Mouse (Mus musculus) midbrain, embryonic 13.5 days (tissue): ENCODE measurements around the gene Gm49601. TPM values are rescaled to one million over a fixed set of nuclear protein-coding genes. Genes with fewer than 3 reads are reported as not detected.
A peak's percentile ranks its signal among the peaks of the same experiment; 100 is the strongest.

Source experiments
- ATAC-seq: fragments of 200-750 bp; cut with Nextera tagmentation; 2 replicates; pipeline ENCODE4 v1.8.0; 2017; ENCODE audit warnings: mild to moderate bottlenecking, moderate TSS enrichment, moderate library complexity
- H3K27ac ChIP-seq: fragments of 300-500 bp; sonication (generic); 2 replicates; pipeline ENCODE4 v1.5.1; 2015; ENCODE audit warnings: inconsistent platforms, mild to moderate bottlenecking, moderate library complexity
- H3K27me3 ChIP-seq: fragments of 300-500 bp; sonication (generic); 2 replicates; pipeline ENCODE4 v1.6.1; 2015; ENCODE audit warnings: mild to moderate bottlenecking, inconsistent platforms
- H3K36me3 ChIP-seq: fragments of 300-500 bp; sonication (generic); 2 replicates; pipeline ENCODE4 v1.6.1; 2015; ENCODE audit warnings: mild to moderate bottlenecking, inconsistent platforms
- H3K4me1 ChIP-seq: fragments of 300-500 bp; sonication (generic); replicated peaks from 2 replicates; pipeline ENCODE4 v1.6.1; 2015; ENCODE audit warnings: inconsistent platforms
- H3K4me2 ChIP-seq: fragments of 300-500 bp; sonication (generic); replicated peaks from 2 replicates; pipeline ENCODE4 v1.6.1; 2015; ENCODE audit warnings: moderate library complexity, mild to moderate bottlenecking, inconsistent platforms
- H3K4me3 ChIP-seq: fragments of 300-500 bp; sonication (generic); replicated peaks from 2 replicates; pipeline ENCODE4 v1.5.1; 2015; ENCODE audit warnings: mild to moderate bottlenecking, inconsistent platforms
- H3K9ac ChIP-seq: fragments of 300-500 bp; sonication (generic); replicated peaks from 2 replicates; pipeline ENCODE4 v1.6.1; 2015; ENCODE audit warnings: mild to moderate bottlenecking, inconsistent platforms
- H3K9me3 ChIP-seq: fragments of 300-500 bp; sonication (generic); 2 replicates; pipeline ENCODE4 v1.6.1; 2016; ENCODE audit warnings: mild to moderate bottlenecking, inconsistent platforms
- WGBS: fragments of 180-500 bp; shearing (Covaris S2); methylation state at CpG from one replicate; pipeline ENCODE4 v1.1.7; 2015; 5-methylcytosine and 5-hydroxymethylcytosine counted together
- polyA plus RNA-seq: library from polyadenylated mRNA; unstranded; fragments of >200 nt; fragmentation: Nextera tagmentation; extraction: Ambion mirVana; gene quantifications from 2 replicates; pipeline ENCODE4 v1.2.1, GENCODE M21; 2015

Gene Gm49601
- polyA plus RNA-seq, 1 experiment from 2014 or later, result 18.3 TPM

GRCm38 (mm10) chr16:18642291-18642690, 16.1 kb upstream of the Gm49601 start:
- Histone ChIP-seq H3K9me3 (no peaks in the 10 kb centered on the region), H3K9ac (no peak overlapping the region), H3K4me3 (no peak overlapping the region), H3K36me3 (no peaks in the 10 kb centered on the region), H3K4me1 (no peaks in the 10 kb centered on the region), H3K4me2 (no peak overlapping the region), H3K27me3 (no peaks in the 10 kb centered on the region), H3K27ac (no peak overlapping the region)
- ATAC-seq, result no peak
- WGBS, result 65% methylated on average over 7 of the region's 7 CpGs

- WGBS, result 85% methylated on average over 1 of the region's 1 CpGs
- no peak overlapping the region for H3K4me3 ChIP-seq
- H3K4me2 ChIP-seq, result no peak overlapping the region
- no peak overlapping the region for H3K9ac ChIP-seq
- no peaks in the 10 kb centered on the region for H3K27me3 ChIP-seq
- no peaks in the 10 kb centered on the region for H3K9me3 ChIP-seq
- no peak for ATAC-seq
- H3K4me1 ChIP-seq, result no peaks in the 10 kb centered on the region
- no peak overlapping the region for H3K27ac ChIP-seq
- H3K36me3 ChIP-seq, result no peaks in the 10 kb centered on the region
These were observed 13.2 kb upstream of the Gm49601 start for GRCm38 (mm10) chr16:18639382-18639929.

- H3K4me2 ChIP-seq, result no peak overlapping the region
- ATAC-seq, result no peak
- no peak overlapping the region for H3K27ac ChIP-seq
- WGBS, result 52% methylated on average over 2 of the region's 2 CpGs
- no peak overlapping the region for H3K4me3 ChIP-seq
- no peaks in the 10 kb centered on the region for H3K36me3 ChIP-seq
- H3K9me3 ChIP-seq, result no peaks in the 10 kb centered on the region
- H3K9ac ChIP-seq, result no peak overlapping the region
- no peaks in the 10 kb centered on the region for H3K27me3 ChIP-seq
- no peaks in the 10 kb centered on the region for H3K4me1 ChIP-seq
These were observed 12.2 kb upstream of the Gm49601 start for GRCm38 (mm10) chr16:18638396-18638795.

DNA sequence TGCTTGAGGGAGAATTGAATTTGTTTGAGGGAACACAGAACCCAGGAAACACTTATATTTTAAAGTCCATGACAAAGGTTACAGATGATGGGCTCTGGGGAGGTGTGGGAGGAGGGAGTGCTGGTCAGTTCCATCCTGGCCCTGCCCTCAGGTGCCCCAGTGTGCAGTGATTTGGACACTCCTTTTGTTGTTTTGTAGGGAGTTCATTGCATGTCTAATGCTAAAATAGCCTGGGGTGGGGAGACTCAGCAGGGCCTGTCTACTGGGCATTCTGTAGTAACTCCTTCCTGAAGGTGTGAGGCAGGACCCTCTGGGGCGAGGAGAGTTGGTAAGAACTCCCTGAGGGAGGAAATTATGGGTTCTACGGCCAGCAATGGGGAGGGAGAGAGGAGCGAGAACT, 10.6 kb upstream of the Gm49601 start:
- Histone ChIP-seq H3K36me3 (no peaks in the 10 kb centered on the region), H3K27me3 (0 out of 2 replicates have a peak, but pooled peaks cover 7% of the 10 kb centered on the region), H3K4me2 (no peak overlapping the region), H3K9ac (no peak overlapping the region), H3K4me1 (no peaks in the 10 kb centered on the region), H3K27ac (no peak overlapping the region), H3K4me3 (no peak overlapping the region), H3K9me3 (no peaks in the 10 kb centered on the region)
- no peak for ATAC-seq
- 58% methylated on average over 3 of the region's 3 CpGs for WGBS

DNA sequence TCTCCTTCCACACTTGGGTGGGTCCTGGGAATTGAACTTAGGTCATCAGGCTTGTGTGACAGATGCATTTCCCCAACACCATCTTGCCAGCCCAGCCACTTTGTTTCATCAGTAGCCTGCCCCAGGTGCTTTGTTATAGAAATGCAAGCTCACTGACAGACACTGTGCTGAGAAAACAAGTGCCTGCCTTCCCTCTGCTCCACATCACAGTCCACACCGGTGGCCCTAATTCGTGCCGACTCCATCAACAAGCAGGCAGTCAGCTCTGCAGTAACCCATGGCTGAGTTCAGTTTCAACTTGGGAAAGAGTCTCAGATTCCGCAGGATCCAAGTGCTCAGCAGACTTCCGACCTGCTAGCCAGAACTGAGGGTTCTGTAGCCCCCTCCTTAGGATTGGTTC, 10.2 kb upstream of the Gm49601 start:
- no peak overlapping the region for H3K4me2 ChIP-seq
- no peaks in the 10 kb centered on the region for H3K9me3 ChIP-seq
- H3K36me3 ChIP-seq, result no peaks in the 10 kb centered on the region
- no peak overlapping the region for H3K4me3 ChIP-seq
- peaks cover 10% of the 10 kb centered on the region; the same call in 1 of the 2 replicates for H3K27me3 ChIP-seq
- H3K4me1 ChIP-seq, result no peaks in the 10 kb centered on the region
- WGBS, result 81% methylated on average over 5 of the region's 5 CpGs
- H3K27ac ChIP-seq, result no peak overlapping the region
- no peak for ATAC-seq
- no peak overlapping the region for H3K9ac ChIP-seq

GRCm38 (mm10) chr16:18633333-18633732, 7.1 kb upstream of the Gm49601 start:
- 23% methylated on average over 1 of the region's 1 CpGs for WGBS
- Histone ChIP-seq H3K27ac (no peak overlapping the region), H3K4me1 (peaks cover 9% of the 10 kb centered on the region), H3K36me3 (no peaks in the 10 kb centered on the region), H3K4me2 (no peak overlapping the region), H3K9ac (no peak overlapping the region), H3K27me3 (peaks cover 11% of the 10 kb centered on the region; the same call in 1 of the 2 replicates), H3K9me3 (no peaks in the 10 kb centered on the region), H3K4me3 (no peak overlapping the region)
- ATAC-seq, result no peak

DNA sequence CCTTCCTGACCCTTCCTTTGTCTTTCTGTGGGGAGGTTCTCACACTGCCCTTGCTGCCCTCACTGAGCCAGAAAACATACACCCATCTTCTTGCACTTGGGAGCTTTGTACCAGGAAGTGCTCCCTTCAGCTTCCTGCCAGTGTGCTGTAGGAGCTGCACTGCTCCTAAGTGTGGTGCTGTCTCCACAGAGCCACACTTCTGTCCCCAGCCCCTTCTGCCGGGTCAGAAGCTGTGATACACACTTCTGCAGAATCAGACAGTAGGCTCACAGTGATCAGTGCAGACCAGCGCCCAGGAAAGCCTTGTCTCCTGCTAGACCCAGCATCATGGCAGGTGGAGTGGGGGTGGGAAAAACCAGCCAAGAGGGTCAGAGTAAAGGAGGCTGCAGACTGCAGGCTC, 6.6 kb upstream of the Gm49601 start:
- 66% methylated on average over 2 of the region's 2 CpGs for WGBS
- H3K9ac ChIP-seq, result no peak overlapping the region
- H3K27ac ChIP-seq, result no peak overlapping the region
- H3K4me2 ChIP-seq, result no peak overlapping the region
- no peaks in the 10 kb centered on the region for H3K36me3 ChIP-seq
- no peak overlapping the region for H3K4me3 ChIP-seq
- H3K9me3 ChIP-seq, result no peaks in the 10 kb centered on the region
- H3K4me1 ChIP-seq, result peaks cover 14% of the 10 kb centered on the region
- peaks cover 16% of the 10 kb centered on the region; the same call in 1 of the 2 replicates for H3K27me3 ChIP-seq
- ATAC-seq, result no peak

DNA sequence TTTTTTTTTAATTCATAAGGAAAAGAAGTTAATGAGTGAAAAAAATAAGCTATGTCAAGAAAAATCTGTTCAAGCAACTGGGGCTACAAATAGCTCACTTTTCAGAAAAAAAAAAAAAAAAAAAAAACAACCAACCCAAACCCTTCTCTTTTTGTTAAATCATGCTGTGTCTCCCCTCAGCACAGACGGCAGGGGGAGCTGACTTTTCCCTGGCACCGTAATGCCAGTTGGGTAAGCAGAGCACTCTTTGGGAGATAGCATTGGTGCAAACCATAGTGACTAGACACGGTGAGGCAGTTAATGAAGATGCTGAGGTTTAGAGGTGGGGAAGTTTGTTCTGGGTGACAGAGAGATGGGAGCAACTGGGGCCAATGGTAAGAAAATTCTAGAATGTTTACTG, 5.8 kb upstream of the Gm49601 start:
- Histone ChIP-seq H3K9me3 (no peaks in the 10 kb centered on the region), H3K36me3 (no peaks in the 10 kb centered on the region), H3K9ac (no peak overlapping the region), H3K4me3 (no peak overlapping the region), H3K4me1 (peaks cover 22% of the 10 kb centered on the region), H3K27me3 (peaks cover 23% of the 10 kb centered on the region), H3K27ac (no peak overlapping the region), H3K4me2 (no peak overlapping the region)
- 61% methylated on average over 3 of the region's 3 CpGs for WGBS
- no peak for ATAC-seq

DNA sequence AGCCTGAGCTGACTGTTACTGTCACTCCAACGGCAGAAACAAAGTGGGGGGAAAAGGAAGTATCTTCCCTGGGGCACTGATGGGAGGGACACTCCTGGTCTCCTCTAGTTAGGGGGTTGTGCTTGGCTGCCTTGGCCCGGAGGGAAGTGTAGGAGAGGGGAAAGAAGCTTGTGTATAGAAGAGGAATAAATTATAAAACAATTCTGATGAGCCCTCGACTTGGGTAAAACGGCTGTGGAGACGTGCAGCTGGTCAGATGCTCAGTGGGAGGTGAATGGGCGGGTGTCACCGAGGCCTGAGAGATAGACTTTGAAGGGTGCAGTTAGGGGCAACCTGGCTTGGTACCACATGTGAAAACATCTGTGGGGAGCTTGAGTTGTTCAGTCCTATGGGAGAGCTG, 4.9 kb upstream of the Gm49601 start:
- 58% methylated on average over 7 of the region's 7 CpGs for WGBS
- peaks cover 31% of the 10 kb centered on the region for H3K4me1 ChIP-seq
- H3K4me2 ChIP-seq, result no peak overlapping the region
- H3K36me3 ChIP-seq, result no peaks in the 10 kb centered on the region
- no peak overlapping the region for H3K4me3 ChIP-seq
- H3K27ac ChIP-seq, result no peak overlapping the region
- H3K27me3 ChIP-seq, result peaks cover 30% of the 10 kb centered on the region
- no peaks in the 10 kb centered on the region for H3K9me3 ChIP-seq
- no peak for ATAC-seq
- H3K9ac ChIP-seq, result no peak overlapping the region

DNA sequence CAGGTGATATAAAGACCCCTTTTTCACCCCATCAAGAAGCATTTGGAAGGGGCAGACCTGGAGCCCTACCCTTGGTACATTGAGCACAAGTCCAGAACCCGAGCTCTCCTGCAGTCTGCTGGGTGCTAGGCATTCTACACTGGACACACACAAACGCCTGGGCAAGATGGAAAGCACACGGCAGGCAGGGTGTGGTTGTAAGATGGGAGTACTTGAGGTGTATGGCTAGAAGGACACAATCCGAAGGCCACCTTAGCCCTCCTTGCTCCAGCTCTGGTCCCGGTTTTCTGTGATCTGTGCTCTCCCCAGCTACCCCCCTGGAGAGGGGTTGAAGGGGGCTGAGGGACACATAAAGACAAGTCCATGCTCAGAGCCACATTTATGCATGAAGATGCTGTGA, 4.1 kb upstream of the Gm49601 start:
- Histone ChIP-seq H3K27me3 (peaks cover 38% of the 10 kb centered on the region), H3K36me3 (peaks cover 5% of the 10 kb centered on the region), H3K4me3 (peak overlapping the region; percentile 88), H3K27ac (peak overlapping the region; percentile 91), H3K9me3 (no peaks in the 10 kb centered on the region), H3K9ac (peak overlapping the region; percentile 96), H3K4me2 (peak overlapping the region; percentile 90), H3K4me1 (peaks cover 39% of the 10 kb centered on the region)
- peak; percentile 9 for ATAC-seq
- 56% methylated on average over 5 of the region's 5 CpGs for WGBS

DNA sequence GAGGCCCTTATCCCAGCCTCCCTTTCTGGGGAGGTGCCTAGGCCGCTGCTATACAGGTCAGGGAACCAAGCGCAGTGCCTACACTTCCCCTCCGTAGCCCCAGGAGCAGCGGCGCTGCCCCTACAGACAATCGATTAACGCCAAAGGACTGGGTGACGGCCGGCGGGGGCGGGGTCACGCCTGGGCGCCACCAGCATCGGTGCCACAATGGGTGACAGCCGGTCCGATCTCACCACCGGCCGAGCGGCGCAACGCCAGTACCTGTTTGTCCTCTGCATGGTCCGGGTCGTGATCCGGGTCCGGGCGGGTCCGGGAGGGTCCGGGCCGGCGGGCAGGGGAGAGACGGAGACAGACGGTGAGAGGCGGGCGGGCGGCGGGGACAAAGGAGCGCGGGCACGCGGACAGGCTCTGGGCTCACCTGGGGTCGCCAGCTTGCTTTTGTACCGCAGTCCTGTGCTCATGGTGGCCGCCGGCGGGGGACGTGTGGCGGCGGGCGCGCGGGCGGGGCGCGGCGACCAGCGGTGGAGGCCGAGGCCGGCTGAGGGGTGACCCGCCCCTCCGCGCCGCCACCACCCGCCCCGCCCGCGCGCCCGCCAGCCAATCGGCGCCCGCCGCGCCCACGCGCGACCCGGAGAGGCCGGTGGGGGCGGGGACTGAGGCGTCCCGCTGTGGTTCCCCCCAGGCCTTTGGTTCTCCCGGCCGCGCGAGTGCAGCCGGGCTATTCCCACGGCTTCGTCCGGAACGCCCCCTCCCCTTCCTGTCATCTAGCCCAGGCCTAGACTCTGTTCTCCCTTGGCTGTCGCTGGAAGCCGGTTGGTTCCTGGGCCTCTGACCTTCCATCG, 3.4 kb upstream of the Gm49601 start, which contains the start of gene Sept5:
TSS of gene Sept5 (minus strand) at position 565 of the 842 bp plus-strand sequence.
- no peaks in the 10 kb centered on the region for H3K9me3 ChIP-seq
- H3K4me1 ChIP-seq, result peaks cover 39% of the 10 kb centered on the region
- peak within 1 kb of the TSS; percentile 91 for H3K27ac ChIP-seq
- peak within 1 kb of the TSS; percentile 90 for H3K4me2 ChIP-seq
- H3K36me3 ChIP-seq, result peaks cover 12% of the 10 kb centered on the region
- H3K27me3 ChIP-seq, result peaks cover 45% of the 10 kb centered on the region
- H3K9ac ChIP-seq, result peak within 1 kb of the TSS; percentile 96
- peak within 1 kb of the TSS; percentile 88 for H3K4me3 ChIP-seq
- WGBS, result under 1% methylated on average over 71 of the region's 93 CpGs
- ATAC-seq, result peak; percentile 66

DNA sequence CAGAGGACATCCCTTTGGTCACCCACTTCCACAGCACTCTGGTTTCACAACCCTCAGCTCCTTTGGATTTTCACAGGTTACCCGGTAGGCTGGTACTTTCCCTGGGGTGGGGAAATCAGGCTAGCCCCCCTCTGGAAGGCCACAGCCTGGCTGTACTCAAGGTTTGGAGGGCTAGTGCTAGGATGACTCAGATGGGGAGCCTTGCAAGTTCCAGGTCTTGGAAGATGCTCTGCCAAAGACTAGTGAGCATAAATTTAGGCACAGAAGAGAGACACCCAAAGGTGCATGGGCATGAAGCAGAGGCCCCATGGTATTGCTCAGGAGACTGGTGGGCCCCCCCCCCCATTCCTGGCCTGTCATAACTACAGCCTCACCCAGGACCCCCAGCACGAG, 2.7 kb upstream of the Gm49601 start:
- Histone ChIP-seq H3K36me3 (peaks cover 18% of the 10 kb centered on the region), H3K9ac (peak overlapping the region; percentile 96), H3K4me2 (peak overlapping the region; percentile 90), H3K27me3 (peaks cover 52% of the 10 kb centered on the region), H3K9me3 (no peaks in the 10 kb centered on the region), H3K4me3 (peak overlapping the region; percentile 88), H3K27ac (peak overlapping the region; percentile 91), H3K4me1 (peaks cover 39% of the 10 kb centered on the region)
- WGBS, result 25% methylated on average over 2 of the region's 2 CpGs
- ATAC-seq, result peak; percentile 1
